ENCODE assay signal across 15 mouse cellular contexts in genomic region chr16:57845416-57845815, GRCm38 (mm10).
DNase-seq lines count a peak whose midpoint lies in the region; ATAC-seq and TF ChIP-seq lines count a peak whose summit lies in the region.
"Had no signal": no experiment of that assay in that cellular context is flagged by ENCODE, and none has a peak within 500 bp of the region (broad histone marks: within the 10 kb centered on the region; RNA-seq: fewer than 3 reads in every experiment).

No protein-coding gene starts in this region.

- H3K79me2 ChIP-seq in myocyte (ENCODE audit: control insufficient read depth, insufficient read depth): no peaks in the 10 kb centered on the region

- DNase-seq in hindbrain, embryonic 11.5 days (ENCODE audit: low spot score): peak; percentile 33
- peak; percentile 24 for DNase-seq in ovary, postnatal 36 days (ENCODE audit: low spot score)
- no peak for DNase-seq in ovary, adult 18-20 months (ENCODE audit: low spot score)
- DNase-seq in embryo, embryonic 11 days: peak; percentile 45
- DNase-seq in cerebellum, postnatal 36 days: no peak
- DNase-seq in cerebellum, postnatal 10 days: no peak
- DNase-seq: right cerebral cortex, postnatal 4 days had no signal

- no peak for TF ChIP-seq POLR2A in myocyte (IDR thresholded peaks at IDR 0.05; ENCODE audit: insufficient read length, low read depth)

- no peak overlapping the region for H3K4me2 ChIP-seq in hindbrain, embryonic 11.5 days (replicated peaks; ENCODE audit: low read depth, low read length)
- H3K4me2 ChIP-seq in hindbrain, embryonic 16.5 days (ENCODE audit: low read length): no peak overlapping the region
- H3K4me2 ChIP-seq in myocyte (ENCODE audit: low read depth): no peak overlapping the region
- H3K4me2 ChIP-seq: heart, embryonic 13.5 days; intestine, embryonic 15.5 days; lung, embryonic 15.5 days; midbrain, embryonic 13.5 days had no signal

- ATAC-seq in hindbrain, embryonic 11.5 days (ENCODE audit: low FRiP score): no peak
- no peak for ATAC-seq in hindbrain, embryonic 16.5 days
- ATAC-seq: intestine, embryonic 15.5 days; midbrain, embryonic 13.5 days had no signal

- H3K27ac ChIP-seq in hindbrain, embryonic 11.5 days (ENCODE audit: low read depth, low read length): no peak overlapping the region
- no peak overlapping the region for H3K27ac ChIP-seq in hindbrain, embryonic 16.5 days (ENCODE audit: low read depth, low read length)
- H3K27ac ChIP-seq: forebrain, embryonic 10.5 days; heart, embryonic 13.5 days; intestine, embryonic 15.5 days; layer of hippocampus, adult 2 months; lung, embryonic 15.5 days; midbrain, embryonic 13.5 days had no signal

- H3ac ChIP-seq in myocyte (ENCODE audit: control insufficient read depth, insufficient read length): no peak overlapping the region

- no peak overlapping the region for H3K4me3 ChIP-seq in hindbrain, embryonic 11.5 days (ENCODE audit: low read depth, low read length)
- H3K4me3 ChIP-seq in hindbrain, embryonic 16.5 days (ENCODE audit: low read length): no peak overlapping the region
- no peak overlapping the region for H3K4me3 ChIP-seq in myocyte
- H3K4me3 ChIP-seq: forebrain, embryonic 10.5 days; heart, embryonic 13.5 days; intestine, embryonic 15.5 days; layer of hippocampus, adult 2 months; lung, embryonic 15.5 days; midbrain, embryonic 13.5 days had no signal

- H3K36me3 ChIP-seq in hindbrain, embryonic 11.5 days (ENCODE audit: control insufficient read depth, insufficient read depth, low read length): no peaks in the 10 kb centered on the region
- H3K36me3 ChIP-seq in hindbrain, embryonic 16.5 days (ENCODE audit: control insufficient read depth, insufficient read depth, low read length): no peaks in the 10 kb centered on the region
- H3K36me3 ChIP-seq in myocyte (ENCODE audit: control insufficient read depth, insufficient read depth): no peaks in the 10 kb centered on the region
- H3K36me3 ChIP-seq: forebrain, embryonic 10.5 days; heart, embryonic 13.5 days; intestine, embryonic 15.5 days; lung, embryonic 15.5 days; midbrain, embryonic 13.5 days had no signal

- H3K9me3 ChIP-seq in hindbrain, embryonic 11.5 days (ENCODE audit: control insufficient read depth, low read length): no peaks in the 10 kb centered on the region
- no peaks in the 10 kb centered on the region for H3K9me3 ChIP-seq in hindbrain, embryonic 16.5 days (ENCODE audit: control insufficient read depth, low read length)
- H3K9me3 ChIP-seq: forebrain, embryonic 10.5 days; heart, embryonic 13.5 days; intestine, embryonic 15.5 days; lung, embryonic 15.5 days; midbrain, embryonic 13.5 days had no signal

- no peak overlapping the region for H3K9ac ChIP-seq in hindbrain, embryonic 11.5 days (ENCODE audit: low read depth, low read length)
- H3K9ac ChIP-seq in hindbrain, embryonic 16.5 days (ENCODE audit: low read depth, low read length): no peak overlapping the region
- H3K9ac ChIP-seq: heart, embryonic 13.5 days; intestine, embryonic 15.5 days; lung, embryonic 15.5 days; midbrain, embryonic 13.5 days had no signal

- no peaks in the 10 kb centered on the region for H3K27me3 ChIP-seq in hindbrain, embryonic 11.5 days (ENCODE audit: control insufficient read depth, insufficient read depth, low read length)
- no peaks in the 10 kb centered on the region for H3K27me3 ChIP-seq in hindbrain, embryonic 16.5 days (replicated peaks; ENCODE audit: control insufficient read depth, insufficient read depth, low read length)
- H3K27me3 ChIP-seq in myocyte (ENCODE audit: control insufficient read depth, insufficient read depth, insufficient read length): no peaks in the 10 kb centered on the region
- H3K27me3 ChIP-seq: heart, embryonic 13.5 days; intestine, embryonic 15.5 days; lung, embryonic 15.5 days; midbrain, embryonic 13.5 days had no signal

- no peaks in the 10 kb centered on the region for H3K4me1 ChIP-seq in hindbrain, embryonic 11.5 days (replicated peaks; ENCODE audit: control insufficient read depth, insufficient read depth, low read length)
- H3K4me1 ChIP-seq in hindbrain, embryonic 16.5 days (ENCODE audit: control insufficient read depth, insufficient read depth, low read depth, low read length): no peaks in the 10 kb centered on the region
- H3K4me1 ChIP-seq: heart, embryonic 13.5 days; intestine, embryonic 15.5 days; lung, embryonic 15.5 days had no signal

TF ChIP-seq in myocyte, 11 proteins besides CTCF, POLR2A, EP300 and RAD21:
- TF ChIP-seq REST (IDR thresholded peaks at IDR 0.05; ENCODE audit: insufficient read depth, insufficient read length) (peak; percentile 86), MAX (IDR thresholded peaks at IDR 0.05; ENCODE audit: low read depth) (peak; percentile 33), MYOG (IDR thresholded peaks at IDR 0.05; ENCODE audit: control insufficient read depth in 1 of 3, insufficient read depth in 1 of 3, insufficient read length in 2 of 3, low read depth in 2 of 3) (no peak)

Comparison
In these comparisons a context has a peak if more than half of its experiments do, and no peak if none do; other contexts are left out.
1. DNase-seq: peak in hindbrain, embryonic 11.5 days (single experiment), ovary, postnatal 36 days (single experiment) and embryo, embryonic 11 days (single experiment); none in ovary, adult 18-20 months (single experiment), cerebellum, postnatal 36 days (0 of 2) and cerebellum, postnatal 10 days (0 of 2).